Mouse (Mus musculus) embryonic facial prominence, embryonic 13.5 days (tissue): ENCODE results near the gene Plac1. TPM values are rescaled to one million over a fixed set of nuclear protein-coding genes. Genes with fewer than 3 reads are reported as not detected.
A peak's percentile ranks its signal among the peaks of the same experiment; 100 is the strongest.

Experiments used
- ATAC-seq: fragments of 200-750 bp; cut with Nextera tagmentation; 2 replicates; pipeline ENCODE4 v1.8.0; 2017; ENCODE audit warnings: low read depth; ENCODE audit not compliant: insufficient number of reproducible peaks, insufficient read depth, low FRiP score, low TSS enrichment
- H3K27ac ChIP-seq: fragments of 300-500 bp; sonication (generic); 2 replicates; pipeline ENCODE4 v1.5.1; 2015; ENCODE audit warnings: moderate library complexity, mild to moderate bottlenecking, inconsistent platforms
- H3K27me3 ChIP-seq: fragments of 300-500 bp; sonication (generic); 2 replicates; pipeline ENCODE4 v1.6.1; 2015; ENCODE audit warnings: mild to moderate bottlenecking, inconsistent platforms
- H3K36me3 ChIP-seq: fragments of 300-500 bp; sonication (generic); 2 replicates; pipeline ENCODE4 v1.6.1; 2015; ENCODE audit warnings: mild to moderate bottlenecking, inconsistent platforms
- H3K4me1 ChIP-seq: fragments of 300-500 bp; sonication (generic); 2 replicates; pipeline ENCODE4 v1.6.1; 2015; ENCODE audit warnings: inconsistent platforms
- H3K4me2 ChIP-seq: fragments of 300-500 bp; sonication (generic); 2 replicates; pipeline ENCODE4 v1.6.1; 2015; ENCODE audit warnings: moderate library complexity, mild to moderate bottlenecking, inconsistent platforms
- H3K4me3 ChIP-seq: fragments of 300-500 bp; sonication (generic); 2 replicates; pipeline ENCODE4 v1.5.1; 2015; ENCODE audit warnings: mild to moderate bottlenecking, inconsistent platforms
- H3K9ac ChIP-seq: fragments of 300-500 bp; sonication (generic); 2 replicates; pipeline ENCODE4 v1.6.1; 2015; ENCODE audit warnings: mild to moderate bottlenecking, inconsistent platforms
- H3K9me3 ChIP-seq: fragments of 300-500 bp; sonication (generic); 2 replicates; pipeline ENCODE4 v1.6.1; 2016; ENCODE audit warnings: inconsistent platforms
- WGBS: fragments of 180-500 bp; shearing (Covaris S2); methylation state at CpG from one replicate; pipeline ENCODE4 v1.1.7; 2015; ENCODE audit warnings: mixed read lengths; 5-methylcytosine and 5-hydroxymethylcytosine counted together
- polyA plus RNA-seq: library from polyadenylated mRNA; unstranded; fragments of >200 nt; fragmentation: Nextera tagmentation; extraction: Ambion mirVana; gene quantifications from 2 replicates; pipeline ENCODE4 v1.2.1, GENCODE M21; 2015

Gene Plac1
- polyA plus RNA-seq, 1 experiment from 2014 or later, result 6.4 TPM

DNA sequence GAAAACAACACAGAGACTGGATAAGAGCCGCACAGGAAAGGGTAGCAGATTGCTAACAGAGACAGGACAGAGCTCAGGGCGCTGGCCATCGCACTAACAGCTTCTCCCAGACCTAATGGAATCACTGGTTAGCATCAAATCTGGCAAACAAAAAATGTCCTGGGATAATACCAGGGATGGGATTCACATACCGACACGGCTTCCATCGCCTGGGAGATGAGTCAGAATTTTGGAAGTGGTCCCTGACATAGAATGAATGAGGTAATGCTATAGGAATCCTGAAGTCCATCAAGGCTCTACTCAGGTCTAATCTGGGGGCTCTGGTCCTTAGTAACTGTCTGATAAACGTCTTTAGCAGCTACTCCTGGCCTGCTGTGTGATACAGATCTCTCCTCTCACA is 140.0 kb downstream of the Plac1 start:
- no peak for ATAC-seq
- Histone ChIP-seq H3K4me1 (peaks cover 8% of the 10 kb centered on the region; the same call in 1 of the 2 replicates), H3K27ac (no peak overlapping the region), H3K9me3 (no peaks in the 10 kb centered on the region), H3K36me3 (no peaks in the 10 kb centered on the region), H3K4me2 (no peak overlapping the region), H3K4me3 (no peak overlapping the region), H3K9ac (no peak overlapping the region), H3K27me3 (no peaks in the 10 kb centered on the region; the same call in 1 of the 2 replicates)
- 68% methylated on average over 7 of the region's 7 CpGs for WGBS

DNA sequence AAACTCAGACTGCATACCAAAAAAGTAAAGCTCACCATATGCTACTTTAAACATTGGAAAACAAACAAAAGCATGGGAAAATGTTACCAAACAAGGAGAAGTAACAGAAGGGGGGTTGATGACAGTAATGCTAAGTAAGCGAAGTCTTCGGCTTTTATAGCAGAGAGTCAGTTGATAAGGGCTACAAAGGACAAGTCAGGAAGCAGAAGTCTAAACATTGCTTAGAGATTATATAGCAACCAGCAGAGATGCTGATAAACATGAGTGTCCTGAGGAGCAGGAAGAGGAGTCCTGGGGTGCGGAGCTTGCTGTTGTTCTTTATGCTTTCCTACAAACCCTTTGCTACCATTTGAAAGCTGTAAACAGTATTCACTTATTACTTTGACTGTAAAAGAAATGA is 140.6 kb downstream of the Plac1 start:
- Histone ChIP-seq H3K27me3 (no peaks in the 10 kb centered on the region; the same call in 1 of the 2 replicates), H3K9ac (no peak overlapping the region), H3K36me3 (no peaks in the 10 kb centered on the region), H3K4me3 (no peak overlapping the region), H3K9me3 (no peaks in the 10 kb centered on the region), H3K4me1 (peaks cover 8% of the 10 kb centered on the region; the same call in 1 of the 2 replicates), H3K4me2 (no peak overlapping the region), H3K27ac (no peak overlapping the region)
- 94% methylated on average over 3 of the region's 3 CpGs for WGBS
- no peak for ATAC-seq

DNA sequence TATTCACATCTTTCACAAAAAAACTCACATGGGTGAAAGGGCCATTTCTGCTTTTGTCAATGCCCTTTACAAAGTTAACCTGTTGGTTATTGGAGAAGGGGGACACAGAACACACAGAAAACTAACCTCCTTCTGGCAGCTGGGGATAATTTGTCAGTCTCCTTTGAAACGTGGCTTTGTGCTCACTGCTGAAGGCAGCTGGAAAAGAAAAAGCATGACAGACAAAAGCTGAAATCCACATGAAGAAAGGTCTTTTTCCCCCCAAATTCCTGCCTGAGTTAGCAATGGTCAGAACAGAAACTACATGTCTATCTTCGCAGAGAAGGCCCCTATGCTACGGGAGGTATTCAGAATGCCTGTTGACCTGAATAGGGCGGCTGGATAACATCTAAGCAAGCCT is 141.6 kb downstream of the Plac1 start:
- no peak for ATAC-seq
- WGBS, result 41% methylated on average over 4 of the region's 4 CpGs
- no peaks in the 10 kb centered on the region for H3K36me3 ChIP-seq
- no peak overlapping the region for H3K4me2 ChIP-seq
- H3K27me3 ChIP-seq, result no peaks in the 10 kb centered on the region; the same call in 1 of the 2 replicates
- H3K27ac ChIP-seq, result no peak overlapping the region; the same call in 1 of the 2 replicates
- peaks cover 8% of the 10 kb centered on the region; the same call in 1 of the 2 replicates for H3K4me1 ChIP-seq
- no peaks in the 10 kb centered on the region for H3K9me3 ChIP-seq
- no peak overlapping the region for H3K4me3 ChIP-seq
- no peak overlapping the region for H3K9ac ChIP-seq

DNA sequence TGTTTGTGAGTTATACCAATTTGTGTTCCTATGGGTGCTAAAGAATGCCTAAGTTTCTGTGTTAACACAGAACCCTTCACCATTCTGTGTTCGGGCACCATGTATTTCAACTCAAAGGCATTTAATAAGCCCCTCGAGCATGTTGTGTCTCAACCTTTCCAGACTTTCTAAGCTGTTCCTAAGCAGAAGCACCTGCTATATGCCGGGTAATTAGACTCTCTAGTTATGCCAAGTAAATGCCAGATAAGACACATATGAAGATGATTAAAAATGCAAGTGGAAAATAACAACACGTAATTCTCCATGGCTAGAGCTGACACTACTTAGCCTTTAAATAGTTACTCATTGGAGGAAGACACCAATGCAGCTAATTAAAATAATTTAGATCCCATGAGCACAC is 142.1 kb downstream of the Plac1 start:
- Histone ChIP-seq H3K9me3 (no peaks in the 10 kb centered on the region), H3K27me3 (no peaks in the 10 kb centered on the region; the same call in 1 of the 2 replicates), H3K4me1 (peaks cover 11% of the 10 kb centered on the region; the same call in 1 of the 2 replicates), H3K4me2 (no peak overlapping the region), H3K36me3 (no peaks in the 10 kb centered on the region), H3K27ac (no peak overlapping the region), H3K9ac (no peak overlapping the region), H3K4me3 (no peak overlapping the region)
- WGBS, result 39% methylated on average over 4 of the region's 4 CpGs
- ATAC-seq, result no peak

DNA sequence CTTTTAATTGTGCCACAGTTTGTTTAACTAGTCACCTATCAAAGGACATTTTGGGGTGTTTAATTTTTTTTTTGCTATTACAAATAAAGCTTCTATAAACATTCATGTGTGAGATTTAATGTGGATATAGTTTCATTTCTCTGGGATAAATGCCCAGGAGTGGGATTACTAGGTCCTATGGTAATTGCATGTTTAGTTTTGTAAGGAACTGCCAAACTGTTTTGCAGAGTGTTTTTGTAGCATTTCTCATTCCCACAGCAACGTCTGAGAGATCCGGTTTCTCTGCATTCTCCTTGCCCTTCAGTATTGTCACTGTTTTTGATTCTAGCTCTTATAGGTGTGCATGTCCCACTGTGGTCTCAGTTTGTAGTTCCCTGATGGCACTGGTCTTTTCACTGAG is 146.5 kb downstream of the Plac1 start:
- Histone ChIP-seq H3K27ac (no peak overlapping the region; the same call in 1 of the 2 replicates), H3K4me3 (no peak overlapping the region), H3K9me3 (no peaks in the 10 kb centered on the region), H3K4me1 (0 out of 2 replicates have a peak, but pooled peaks cover 5% of the 10 kb centered on the region), H3K27me3 (no peaks in the 10 kb centered on the region), H3K4me2 (no peak overlapping the region), H3K9ac (no peak overlapping the region), H3K36me3 (no peaks in the 10 kb centered on the region)
- no peak for ATAC-seq
- WGBS, result 37% methylated on average over 2 of the region's 2 CpGs

DNA sequence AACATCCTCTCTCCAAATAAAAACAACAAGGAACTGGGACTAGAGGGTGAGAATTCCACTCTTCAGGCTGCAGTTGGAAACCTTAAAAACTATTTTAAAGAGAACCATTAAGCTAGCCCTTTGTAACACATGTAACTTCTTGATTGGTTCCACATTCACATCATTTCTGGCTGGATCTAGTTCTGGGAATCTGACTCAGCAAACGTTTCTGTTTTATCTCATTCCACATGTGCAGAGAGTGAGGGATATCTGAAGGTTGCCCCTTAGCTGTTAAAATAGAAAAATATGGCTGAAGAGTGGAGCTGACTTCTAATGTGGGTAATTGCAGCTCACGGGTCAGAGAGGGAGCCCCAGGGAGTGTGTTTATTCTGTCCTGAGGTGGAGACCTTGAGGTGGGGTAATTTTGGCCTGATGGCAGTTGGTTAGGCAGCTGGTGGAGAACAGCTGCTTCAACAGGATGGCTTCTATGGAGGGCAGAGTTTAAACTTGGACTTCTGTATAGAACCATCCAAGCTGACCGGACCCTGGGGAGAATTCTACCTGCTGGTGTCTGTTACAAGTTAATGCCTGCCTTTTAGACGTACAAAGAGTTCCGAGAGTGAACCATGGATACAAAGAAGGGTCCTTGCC is 151.1 kb downstream of the Plac1 start:
- WGBS, result 50% methylated on average over 5 of the region's 5 CpGs
- Histone ChIP-seq H3K9ac (no peak overlapping the region), H3K27me3 (peaks cover 6% of the 10 kb centered on the region; the same call in 1 of the 2 replicates), H3K27ac (no peak overlapping the region), H3K4me2 (no peak overlapping the region), H3K9me3 (no peaks in the 10 kb centered on the region), H3K36me3 (no peaks in the 10 kb centered on the region), H3K4me3 (no peak overlapping the region), H3K4me1 (0 out of 2 replicates have a peak, but pooled peaks cover 5% of the 10 kb centered on the region)
- no peak for ATAC-seq

DNA sequence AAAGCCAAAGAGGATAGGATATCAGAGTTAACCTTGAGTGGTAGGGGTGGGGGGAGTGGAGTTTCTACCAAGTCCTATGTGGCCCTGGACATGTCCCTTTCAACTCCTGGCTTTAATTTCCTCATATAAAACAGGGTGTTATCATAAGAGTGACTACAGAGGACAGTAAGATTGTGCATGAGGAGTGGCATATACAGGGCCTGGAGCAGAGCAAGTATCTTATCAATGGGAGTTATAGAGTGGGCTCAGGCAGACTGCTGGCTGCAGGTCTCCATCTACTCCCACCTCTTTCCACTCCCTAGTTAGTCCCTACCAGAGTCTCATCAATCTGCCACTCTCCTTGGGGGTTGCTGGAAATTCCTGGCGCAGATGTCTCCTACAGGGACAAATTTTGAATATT is 152.7 kb downstream of the Plac1 start:
- Histone ChIP-seq H3K9me3 (no peaks in the 10 kb centered on the region), H3K9ac (no peak overlapping the region), H3K4me3 (no peak overlapping the region), H3K4me2 (no peak overlapping the region), H3K36me3 (no peaks in the 10 kb centered on the region), H3K27ac (no peak overlapping the region), H3K27me3 (peaks cover 6% of the 10 kb centered on the region; the same call in 1 of the 2 replicates), H3K4me1 (no peaks in the 10 kb centered on the region)
- no peak for ATAC-seq
- 93% methylated on average over 1 of the region's 1 CpGs for WGBS

DNA sequence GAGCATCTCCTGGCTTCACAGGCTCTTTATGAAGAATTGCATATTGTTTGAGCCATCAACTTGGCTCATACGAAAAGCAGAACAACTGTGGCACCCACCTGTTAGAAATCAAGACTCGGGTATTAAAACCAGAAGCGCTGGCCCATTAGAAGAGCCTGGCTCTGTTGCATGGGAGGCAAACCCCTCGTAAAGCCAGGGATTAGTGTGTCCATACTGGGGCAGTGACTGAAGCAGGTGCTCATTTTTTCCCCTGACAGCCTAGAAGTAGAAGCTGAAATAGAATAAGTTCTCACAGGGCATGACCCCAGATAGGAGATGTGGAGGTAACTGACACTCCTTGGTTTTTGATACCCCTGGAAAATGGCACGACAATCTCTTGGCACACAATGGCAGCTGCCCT is 154.4 kb downstream of the Plac1 start:
- Histone ChIP-seq H3K9ac (no peak overlapping the region), H3K4me1 (no peaks in the 10 kb centered on the region), H3K4me3 (no peak overlapping the region), H3K27me3 (peaks cover 6% of the 10 kb centered on the region; the same call in 1 of the 2 replicates), H3K36me3 (no peaks in the 10 kb centered on the region), H3K9me3 (no peaks in the 10 kb centered on the region), H3K4me2 (no peak overlapping the region), H3K27ac (no peak overlapping the region)
- no peak for ATAC-seq
- 50% methylated on average over 5 of the region's 5 CpGs for WGBS

DNA sequence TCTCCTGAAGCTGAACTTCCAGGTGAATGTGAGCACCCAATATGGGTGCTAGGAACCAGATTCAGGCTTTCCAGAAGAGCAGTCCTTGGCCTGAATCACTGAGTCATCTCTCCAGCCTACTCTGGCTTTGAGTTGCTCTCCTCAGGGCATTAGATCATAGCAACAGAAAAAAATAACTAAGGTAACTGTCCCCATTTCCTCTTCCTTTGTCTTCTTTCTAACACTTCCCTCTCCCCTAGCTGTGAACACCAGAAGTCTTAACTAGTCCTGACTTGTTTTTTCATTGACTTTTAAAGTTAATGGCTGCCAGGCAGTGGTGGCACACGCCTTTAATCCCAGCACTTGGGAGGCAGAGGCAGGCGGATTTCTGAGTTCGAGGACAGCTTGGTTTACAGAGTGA is 175.5 kb downstream of the Plac1 start:
- 80% methylated on average over 3 of the region's 3 CpGs for WGBS
- no peak for ATAC-seq

DNA sequence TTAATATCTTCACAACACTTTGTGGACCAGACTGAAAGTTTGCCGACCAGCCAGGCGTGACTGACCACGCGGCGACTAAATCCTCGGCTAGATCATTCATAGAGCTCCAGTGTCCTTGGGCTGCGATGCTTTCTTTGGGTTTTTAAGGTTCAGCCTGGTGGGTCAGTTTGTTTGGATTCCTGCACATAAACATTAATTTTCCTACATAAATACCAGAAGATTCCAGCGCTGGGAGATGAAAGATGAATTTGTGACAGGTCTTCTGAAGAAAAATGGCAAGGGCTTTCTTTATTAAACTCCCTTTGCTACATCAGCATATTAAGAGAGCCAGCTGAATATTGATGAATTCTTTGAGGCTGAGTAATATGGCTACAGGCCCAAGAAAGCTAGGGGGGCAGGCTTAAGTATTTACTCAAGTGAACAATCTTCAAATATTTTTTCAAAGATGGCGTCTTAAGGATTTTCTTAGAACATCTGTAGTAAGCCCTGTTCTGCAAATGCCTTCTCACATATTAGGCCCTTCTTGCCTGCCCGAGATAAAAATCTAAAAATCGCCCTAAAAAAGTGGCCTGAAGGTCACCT is 180.4 kb downstream of the Plac1 start:
- Histone ChIP-seq H3K27ac (no peak overlapping the region), H3K9me3 (no peaks in the 10 kb centered on the region), H3K36me3 (no peaks in the 10 kb centered on the region), H3K27me3 (peaks cover 17% of the 10 kb centered on the region), H3K4me2 (peak overlapping the region; percentile 63), H3K4me3 (0 out of 2 replicates have a peak overlapping the region, but pooled peaks have one; percentile 37), H3K4me1 (peaks cover 5% of the 10 kb centered on the region), H3K9ac (no peak overlapping the region)
- 27% methylated on average over 11 of the region's 11 CpGs for WGBS
- ATAC-seq, result no peak

More for the DNA sequence above, 175.5 kb downstream of the Plac1 start:
- H3K27me3 ChIP-seq, result peaks cover 5% of the 10 kb centered on the region; the same call in 1 of the 2 replicates
- no peak overlapping the region for H3K4me2 ChIP-seq
- no peak overlapping the region for H3K9ac ChIP-seq
- no peaks in the 10 kb centered on the region for H3K9me3 ChIP-seq
- no peaks in the 10 kb centered on the region for H3K4me1 ChIP-seq
- H3K36me3 ChIP-seq, result no peaks in the 10 kb centered on the region
- H3K4me3 ChIP-seq, result no peak overlapping the region
- H3K27ac ChIP-seq, result no peak overlapping the region

DNA sequence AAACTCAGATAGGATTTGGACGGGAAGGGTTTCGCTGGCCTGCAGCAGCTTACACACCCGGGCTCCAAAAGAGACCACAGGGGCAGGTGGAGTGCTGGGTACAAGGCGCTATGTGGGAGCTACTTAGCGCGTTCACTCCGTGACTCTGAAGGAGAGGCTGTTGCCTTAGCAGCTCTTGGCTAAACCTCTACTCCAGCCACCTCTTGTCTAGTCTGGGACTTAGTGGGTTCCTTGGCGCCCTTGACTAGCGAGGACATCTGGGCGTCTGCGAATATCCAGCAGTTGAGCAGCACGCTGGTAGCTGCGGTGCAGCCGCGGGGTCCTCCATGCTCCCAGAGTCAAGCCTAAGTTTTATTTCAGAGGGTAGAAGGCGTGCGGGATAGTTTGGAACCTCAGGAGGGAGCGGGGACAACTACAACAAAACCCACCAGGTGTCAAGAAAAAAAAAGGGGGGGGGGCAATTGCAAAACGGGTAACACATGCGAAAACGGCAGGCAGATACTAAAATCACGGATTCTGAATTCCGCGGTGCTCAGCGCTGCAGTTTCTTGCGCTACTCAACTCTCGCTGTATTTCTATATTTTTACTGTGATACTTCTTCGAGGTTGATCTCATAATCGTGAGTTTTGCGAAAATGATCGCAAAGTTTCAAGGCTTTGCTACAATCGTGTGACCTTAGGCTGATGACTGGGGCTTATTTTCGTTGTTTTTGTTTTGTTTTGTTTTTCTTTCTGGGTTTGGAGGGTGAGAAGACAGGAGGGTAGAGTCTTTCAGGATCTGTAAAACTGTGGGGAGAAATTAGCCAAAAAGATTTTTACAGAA is 181.2 kb downstream of the Plac1 start:
- Histone ChIP-seq H3K27ac (no peak overlapping the region), H3K9ac (peak overlapping the region; percentile 66), H3K27me3 (peaks cover 17% of the 10 kb centered on the region), H3K4me1 (peaks cover 11% of the 10 kb centered on the region), H3K36me3 (peaks cover 5% of the 10 kb centered on the region; the same call in 1 of the 2 replicates), H3K9me3 (no peaks in the 10 kb centered on the region), H3K4me3 (peak overlapping the region; percentile 37), H3K4me2 (peak overlapping the region; percentile 63)
- ATAC-seq, result no peak
- WGBS, result 18% methylated on average over 33 of the region's 33 CpGs
